Mouse (Mus musculus) spleen, adult 2 months (tissue): ENCODE measurements at regions not wholly inside any gene's neighbourhood (a gene's known extent, or its start where the extent isn't known, plus 50 kb on each side); places are given as distances from the start of the nearest gene placed in this dataset.

ENCODE experiments used
- DNase-seq, 2 experiments: peaks; one replicate each; pipeline versions ENCODE4 v3.0.0 to v3.0.0-alpha.2; 2012 to 2021; ENCODE audit warnings: low spot score in 2 of 2, low read depth in 1 of 2
- H3K27ac ChIP-seq: fragments of 200-500 bp; 2 replicates; pipeline ENCODE4 v1.5.1; 2012; ENCODE audit warnings: low read length, inconsistent platforms; ENCODE audit not compliant: insufficient read depth
- H3K27me3 ChIP-seq: fragments of 200-500 bp; 2 replicates; pipeline ENCODE4 v1.6.1; 2012; ENCODE audit warnings: mild to moderate bottlenecking, moderate library complexity, low read length, inconsistent platforms; ENCODE audit not compliant: control insufficient read depth, insufficient read depth
- H3K36me3 ChIP-seq: fragments of 200-500 bp; 2 replicates; pipeline ENCODE4 v1.6.1; 2012; ENCODE audit warnings: mild to moderate bottlenecking, low read length, inconsistent platforms; ENCODE audit not compliant: control insufficient read depth, insufficient read depth
- H3K4me1 ChIP-seq: fragments of 200-500 bp; 2 replicates; pipeline ENCODE4 v1.6.1; 2011; ENCODE audit warnings: inconsistent platforms; ENCODE audit not compliant: control insufficient read depth, insufficient read depth, insufficient read length
- H3K4me3 ChIP-seq: fragments of 200-500 bp; 2 replicates; pipeline ENCODE4 v1.5.1; 2011; ENCODE audit warnings: mild to moderate bottlenecking, inconsistent platforms; ENCODE audit not compliant: insufficient read depth, insufficient read length; ENCODE audit errors: extremely low read depth
- CTCF ChIP-seq: fragments of 200-500 bp; IDR thresholded peaks from 2 replicates; pipeline ENCODE4 v1.5.1; 2011; ENCODE audit warnings: mild to moderate bottlenecking, inconsistent platforms; ENCODE audit not compliant: insufficient read depth, insufficient read length, insufficient replicate concordance; ENCODE audit errors: extremely low read depth
- POLR2A ChIP-seq: fragments of 200-500 bp; IDR thresholded peaks from 2 replicates; pipeline ENCODE4 v1.6.1; 2011; ENCODE audit warnings: low read depth, low read length, inconsistent platforms
- WGBS: fragments of 180-500 bp; shearing (Covaris S2); methylation state at CpG from one replicate; pipeline ENCODE4 v1.1.7; 2018; 5-methylcytosine and 5-hydroxymethylcytosine counted together

- TF ChIP-seq POLR2A (no peak), CTCF (no peak)
- H3K27ac ChIP-seq: no peak overlapping the region
- DNase-seq: no peak
- no peaks in the 10 kb centered on the region for H3K27me3 ChIP-seq
- H3K36me3 ChIP-seq: no peaks in the 10 kb centered on the region
- no peak overlapping the region for H3K4me3 ChIP-seq
- H3K4me1 ChIP-seq: no peaks in the 10 kb centered on the region
- 40% methylated on average over 6 of the region's 6 CpGs for WGBS
Observed at GRCm38 (mm10) chr8:103442420-103443125, 657.1 kb upstream of the Cdh11 start.

GRCm38 (mm10) chr8:103444577-103444976 is 656.8 kb upstream of the Cdh5 start:
- WGBS: 81% methylated on average over 7 of the region's 7 CpGs
- no peaks in the 10 kb centered on the region for H3K4me1 ChIP-seq
- no peaks in the 10 kb centered on the region for H3K27me3 ChIP-seq
- H3K4me3 ChIP-seq: no peak overlapping the region
- no peak overlapping the region for H3K27ac ChIP-seq
- no peak for TF ChIP-seq CTCF
- no peak for TF ChIP-seq POLR2A
- no peaks in the 10 kb centered on the region for H3K36me3 ChIP-seq
- no peak for DNase-seq

GRCm38 (mm10) chr8:103445378-103445777 is 656.0 kb upstream of the Cdh5 start:
- no peak for DNase-seq
- Histone ChIP-seq H3K36me3 (no peaks in the 10 kb centered on the region), H3K27ac (no peak overlapping the region), H3K27me3 (no peaks in the 10 kb centered on the region), H3K4me3 (no peak overlapping the region), H3K4me1 (no peaks in the 10 kb centered on the region)
- 59% methylated on average over 2 of the region's 2 CpGs for WGBS
- TF ChIP-seq POLR2A: no peak
- no peak for TF ChIP-seq CTCF

DNA sequence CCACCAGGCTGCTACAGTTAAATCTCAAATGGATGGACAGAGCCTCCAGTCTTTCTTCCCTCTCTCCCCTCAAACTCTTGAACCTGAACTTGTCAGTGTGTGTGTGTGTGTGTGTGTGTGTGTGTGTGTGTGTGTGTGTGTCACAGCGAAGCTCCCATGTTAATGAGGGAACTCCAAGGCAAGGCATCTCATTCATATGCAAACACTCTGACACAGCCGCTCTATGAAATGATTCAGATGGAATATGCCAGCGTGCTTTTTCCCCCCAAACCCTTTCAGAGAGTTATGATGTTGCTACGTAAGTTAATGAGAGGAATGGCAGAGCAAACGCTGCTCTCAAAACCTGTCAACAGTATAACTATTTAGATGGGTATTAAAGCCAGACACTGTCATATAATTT is 653.5 kb upstream of the Cdh5 start:
- TF ChIP-seq POLR2A: no peak
- TF ChIP-seq CTCF: no peak
- Histone ChIP-seq H3K36me3 (no peaks in the 10 kb centered on the region), H3K4me1 (no peaks in the 10 kb centered on the region), H3K27me3 (no peaks in the 10 kb centered on the region), H3K27ac (no peak overlapping the region), H3K4me3 (no peak overlapping the region)
- no peak for DNase-seq
- 84% methylated on average over 5 of the region's 5 CpGs for WGBS

- H3K4me3 ChIP-seq: no peak overlapping the region
- H3K36me3 ChIP-seq: no peaks in the 10 kb centered on the region
- WGBS: 79% methylated on average over 5 of the region's 5 CpGs
- DNase-seq: no peak
- no peak for TF ChIP-seq CTCF
- TF ChIP-seq POLR2A: no peak
- no peaks in the 10 kb centered on the region for H3K27me3 ChIP-seq
- H3K4me1 ChIP-seq: no peaks in the 10 kb centered on the region
- no peak overlapping the region for H3K27ac ChIP-seq
Observed at GRCm38 (mm10) chr8:103451381-103452018, 649.9 kb upstream of the Cdh5 start.

- no peaks in the 10 kb centered on the region for H3K36me3 ChIP-seq
- H3K4me3 ChIP-seq: no peak overlapping the region
- no peaks in the 10 kb centered on the region for H3K27me3 ChIP-seq
- WGBS: 69% methylated on average over 6 of the region's 6 CpGs
- TF ChIP-seq CTCF: no peak
- no peak for TF ChIP-seq POLR2A
- no peak for DNase-seq
- no peaks in the 10 kb centered on the region for H3K4me1 ChIP-seq
- H3K27ac ChIP-seq: no peak overlapping the region
Observed at GRCm38 (mm10) chr8:103457176-103457575, 644.2 kb upstream of the Cdh5 start.

DNA sequence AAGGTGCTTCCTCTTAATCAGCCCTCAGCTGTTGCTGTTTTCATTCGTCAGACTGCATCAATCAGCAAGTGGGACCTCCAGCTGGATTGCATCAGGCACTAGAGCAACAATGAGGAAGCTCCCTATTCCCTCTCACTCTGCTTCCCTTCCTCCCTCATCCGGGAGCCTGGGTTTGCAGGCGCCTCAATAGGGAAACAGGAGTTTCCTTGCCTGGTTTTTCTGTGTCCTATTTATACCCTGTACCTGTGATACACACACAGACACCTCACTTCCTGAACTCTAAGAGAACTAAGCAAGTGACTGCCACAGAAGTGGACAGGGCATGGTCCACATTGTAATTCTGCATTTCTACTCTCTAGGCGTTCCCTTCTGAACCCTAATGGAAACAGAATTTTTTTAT is 637.9 kb upstream of the Cdh5 start:
- DNase-seq: no peak
- WGBS: 29% methylated on average over 4 of the region's 4 CpGs
- TF ChIP-seq POLR2A: no peak
- no peak for TF ChIP-seq CTCF
- H3K4me1 ChIP-seq: no peaks in the 10 kb centered on the region
- no peaks in the 10 kb centered on the region for H3K36me3 ChIP-seq
- H3K4me3 ChIP-seq: no peak overlapping the region
- no peak overlapping the region for H3K27ac ChIP-seq
- no peaks in the 10 kb centered on the region for H3K27me3 ChIP-seq
